Mouse (Mus musculus) heart, embryonic 13.5 days (tissue): Measurements from ENCODE around the gene Pcp4l1. TPM values are rescaled to one million over a fixed set of nuclear protein-coding genes. Genes with fewer than 3 reads are reported as not detected.

Experiments
- ATAC-seq: fragments of 200-750 bp; cut with Nextera tagmentation; 2 replicates; pipeline ENCODE4 v1.8.0; 2017; ENCODE audit warnings: moderate TSS enrichment; ENCODE audit not compliant: insufficient number of reproducible peaks, low FRiP score, low TSS enrichment; ENCODE audit errors: extremely low read depth
- H3K27ac ChIP-seq: fragments of 300-500 bp; sonication (generic); replicated peaks from 2 replicates; pipeline ENCODE4 v1.5.1; 2015; ENCODE audit warnings: moderate library complexity, mild to moderate bottlenecking, inconsistent platforms
- H3K27me3 ChIP-seq: fragments of 300-500 bp; sonication (generic); replicated peaks from 2 replicates; pipeline ENCODE4 v1.6.1; 2015; ENCODE audit warnings: mild to moderate bottlenecking, inconsistent platforms
- H3K36me3 ChIP-seq: fragments of 300-500 bp; sonication (generic); 2 replicates; pipeline ENCODE4 v1.6.1; 2015; ENCODE audit warnings: mild to moderate bottlenecking, inconsistent platforms
- H3K4me1 ChIP-seq: fragments of 300-500 bp; sonication (generic); 2 replicates; pipeline ENCODE4 v1.6.1; 2015; ENCODE audit warnings: inconsistent platforms
- H3K4me2 ChIP-seq: fragments of 300-500 bp; sonication (generic); 2 replicates; pipeline ENCODE4 v1.6.1; 2015; ENCODE audit warnings: inconsistent platforms, mild to moderate bottlenecking, moderate library complexity
- H3K4me3 ChIP-seq: fragments of 300-500 bp; sonication (generic); 2 replicates; pipeline ENCODE4 v1.5.1; 2015; ENCODE audit warnings: moderate library complexity, mild to moderate bottlenecking, inconsistent platforms
- H3K9ac ChIP-seq: fragments of 300-500 bp; sonication (generic); 2 replicates; pipeline ENCODE4 v1.6.1; 2015; ENCODE audit warnings: inconsistent platforms, mild to moderate bottlenecking, moderate library complexity
- H3K9me3 ChIP-seq: fragments of 300-500 bp; sonication (generic); 2 replicates; pipeline ENCODE4 v1.6.1; 2016; ENCODE audit warnings: inconsistent platforms
- WGBS: fragments of 180-500 bp; shearing (Covaris S2); methylation state at CpG from one replicate; pipeline ENCODE4 v1.1.7; 2015; ENCODE audit warnings: mixed read lengths; 5-methylcytosine and 5-hydroxymethylcytosine counted together
- polyA plus RNA-seq: library from polyadenylated mRNA; unstranded; fragments of >200 nt; fragmentation: Nextera tagmentation; extraction: Ambion mirVana; gene quantifications from 2 replicates; pipeline ENCODE4 v1.2.1, GENCODE M21; 2015

Gene Pcp4l1
- polyA plus RNA-seq, 1 experiment from 2014 or later = 38.3 TPM

DNA sequence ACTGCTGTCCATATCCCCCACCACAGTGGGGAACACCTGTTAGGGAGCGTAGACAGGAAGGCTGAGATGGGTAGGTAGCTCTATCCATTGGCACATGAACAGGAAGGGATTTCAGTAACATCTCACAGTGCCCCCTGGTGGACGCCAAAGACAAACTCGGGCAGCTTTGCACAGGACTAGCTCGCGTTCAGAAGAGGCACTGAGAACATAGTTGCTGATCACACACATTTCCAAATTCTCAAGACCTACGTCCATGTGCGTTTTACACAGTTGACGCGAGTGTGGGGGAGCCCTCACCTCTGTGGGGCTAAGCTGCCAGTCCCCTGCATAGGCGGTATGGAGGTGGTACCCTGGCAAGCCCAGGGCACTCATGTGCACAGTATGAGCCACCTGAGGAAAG lies 24.8 kb upstream of the Pcp4l1 start:
- Histone ChIP-seq H3K9ac (peak overlapping the region; percentile 89), H3K4me3 (peak overlapping the region; percentile 76), H3K4me2 (peak overlapping the region; percentile 94), H3K27ac (no peak overlapping the region), H3K4me1 (peaks cover 27% of the 10 kb centered on the region), H3K9me3 (no peaks in the 10 kb centered on the region), H3K36me3 (peaks cover 34% of the 10 kb centered on the region), H3K27me3 (no peaks in the 10 kb centered on the region)
- 8% methylated on average over 10 of the region's 10 CpGs for WGBS
- ATAC-seq = no peak

- 67% methylated on average over 18 of the region's 18 CpGs for WGBS
- peaks cover 12% of the 10 kb centered on the region for H3K4me1 ChIP-seq
- 0 out of 2 replicates have a peak, but pooled peaks cover 4% of the 10 kb centered on the region for H3K27me3 ChIP-seq
- H3K9ac ChIP-seq = no peak overlapping the region
- H3K36me3 ChIP-seq = peaks cover 34% of the 10 kb centered on the region
- no peak for ATAC-seq
- H3K9me3 ChIP-seq = no peaks in the 10 kb centered on the region
- H3K4me3 ChIP-seq = no peak overlapping the region
- no peak overlapping the region for H3K27ac ChIP-seq
- H3K4me2 ChIP-seq = no peak overlapping the region
These were observed 20.3 kb upstream of the Pcp4l1 start for GRCm38 (mm10) chr1:171216241-171216955.

DNA sequence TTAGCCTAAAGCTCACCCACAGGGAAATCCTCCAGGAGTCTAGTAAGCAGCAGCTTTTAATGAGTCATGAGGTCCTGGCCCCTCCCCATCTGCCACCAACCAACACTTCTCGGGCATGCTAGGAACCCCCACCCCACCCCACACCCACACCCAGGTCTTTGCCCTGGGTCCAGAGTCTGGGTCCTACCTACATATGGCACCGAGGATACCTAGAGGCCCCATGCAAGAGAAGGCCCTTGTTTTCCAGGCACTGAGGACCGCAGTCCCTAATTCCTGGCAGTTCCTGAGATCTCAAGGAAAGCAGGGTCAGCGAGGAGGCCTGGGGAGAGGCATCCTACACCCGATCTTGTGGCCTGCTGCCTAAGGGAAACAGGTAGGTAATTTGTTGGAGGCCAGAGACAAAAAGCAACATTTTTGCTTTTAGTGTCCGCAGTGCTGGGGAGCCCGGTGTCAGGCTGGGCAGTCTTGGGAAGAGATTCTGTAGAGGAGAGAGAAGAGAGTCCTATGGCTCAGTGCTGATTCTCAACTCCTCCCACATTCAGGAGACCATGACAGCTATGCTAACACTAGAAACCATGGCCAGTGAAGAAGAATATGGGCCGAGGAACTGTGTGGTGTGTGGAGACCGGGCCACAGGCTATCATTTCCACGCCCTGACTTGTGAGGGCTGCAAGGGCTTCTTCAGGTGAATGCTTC lies 17.9 kb upstream of the Pcp4l1 start, which contains the start of gene Nr1i3:
TSS of gene Nr1i3 (plus strand) at position 170 of the 696 bp plus-strand sequence.
- H3K27me3 ChIP-seq = 0 out of 2 replicates have a peak, but pooled peaks cover 4% of the 10 kb centered on the region
- H3K36me3 ChIP-seq = peaks cover 16% of the 10 kb centered on the region
- no peaks in the 10 kb centered on the region for H3K9me3 ChIP-seq
- ATAC-seq = no peak
- H3K4me1 ChIP-seq = peaks cover 12% of the 10 kb centered on the region; the same call in 1 of the 2 replicates
- no peak within 1 kb of the TSS for H3K4me3 ChIP-seq
- H3K9ac ChIP-seq = no peak within 1 kb of the TSS
- 61% methylated on average over 10 of the region's 10 CpGs for WGBS
- H3K4me2 ChIP-seq = no peak within 1 kb of the TSS
- no peak within 1 kb of the TSS for H3K27ac ChIP-seq

- Histone ChIP-seq H3K27me3 (0 out of 2 replicates have a peak, but pooled peaks cover 4% of the 10 kb centered on the region), H3K27ac (no peak overlapping the region), H3K4me1 (peaks cover 12% of the 10 kb centered on the region; the same call in 1 of the 2 replicates), H3K4me3 (no peak overlapping the region), H3K4me2 (no peak overlapping the region), H3K9me3 (no peaks in the 10 kb centered on the region), H3K36me3 (peaks cover 5% of the 10 kb centered on the region; the same call in 1 of the 2 replicates), H3K9ac (no peak overlapping the region)
- no peak for ATAC-seq
- 50% methylated on average over 3 of the region's 3 CpGs for WGBS
These were observed 16.8 kb upstream of the Pcp4l1 start for GRCm38 (mm10) chr1:171212854-171213253.

- H3K36me3 ChIP-seq = no peaks in the 10 kb centered on the region
- H3K4me2 ChIP-seq = peak overlapping the region; percentile 7; the same call in 1 of the 2 replicates
- H3K27me3 ChIP-seq = peaks cover 4% of the 10 kb centered on the region; the same call in 1 of the 2 replicates
- no peaks in the 10 kb centered on the region for H3K9me3 ChIP-seq
- H3K4me3 ChIP-seq = no peak overlapping the region
- no peak for ATAC-seq
- peaks cover 8% of the 10 kb centered on the region; the same call in 1 of the 2 replicates for H3K4me1 ChIP-seq
- 9% methylated on average over 4 of the region's 4 CpGs for WGBS
- H3K9ac ChIP-seq = no peak overlapping the region
- H3K27ac ChIP-seq = no peak overlapping the region
These were observed 13.3 kb upstream of the Pcp4l1 start for GRCm38 (mm10) chr1:171209409-171209808.

DNA sequence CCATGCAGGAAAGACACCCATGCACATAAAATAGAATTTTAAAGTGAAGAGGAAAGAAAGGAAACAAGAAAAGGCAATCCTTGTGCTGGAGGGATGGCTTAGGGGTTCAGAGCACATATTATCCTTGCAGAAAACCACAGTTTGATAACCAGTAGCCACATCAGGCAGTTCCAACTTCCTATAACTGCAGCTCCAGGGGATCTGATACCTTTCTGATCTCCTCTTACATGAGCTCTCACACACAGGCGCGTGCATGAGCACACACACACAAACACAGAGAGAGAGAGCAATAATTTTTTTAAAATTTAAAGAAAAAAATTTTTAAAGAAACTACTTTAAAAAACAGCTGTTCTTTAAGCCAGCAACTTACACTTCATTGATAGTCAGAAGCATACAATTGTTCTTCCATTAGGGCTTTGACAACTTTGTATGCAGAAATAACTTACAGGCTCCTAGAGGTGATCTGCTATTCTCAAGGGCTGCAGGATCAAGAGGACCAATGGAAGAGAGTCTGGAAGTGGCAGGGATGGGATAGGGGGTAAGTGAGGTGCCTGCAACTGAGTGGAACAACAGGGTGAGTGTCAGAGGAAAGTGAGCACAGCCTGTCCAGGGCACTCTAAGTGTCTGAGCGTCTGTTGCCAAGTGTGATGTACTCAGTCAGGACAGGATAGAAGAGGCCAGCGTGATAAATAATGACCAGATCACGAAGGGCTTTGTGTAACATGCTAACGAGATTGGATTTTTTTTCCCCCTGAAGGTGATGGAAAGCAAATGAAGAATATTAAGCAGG lies 9.8 kb upstream of the Pcp4l1 start:
- Histone ChIP-seq H3K4me1 (peaks cover 8% of the 10 kb centered on the region; the same call in 1 of the 2 replicates), H3K9ac (no peak overlapping the region), H3K4me2 (no peak overlapping the region), H3K36me3 (no peaks in the 10 kb centered on the region), H3K27ac (no peak overlapping the region), H3K27me3 (no peaks in the 10 kb centered on the region; the same call in 1 of the 2 replicates), H3K9me3 (no peaks in the 10 kb centered on the region), H3K4me3 (no peak overlapping the region)
- no peak for ATAC-seq
- WGBS = 59% methylated on average over 6 of the region's 6 CpGs

GRCm38 (mm10) chr1:171204249-171204644 lies 8.2 kb upstream of the Pcp4l1 start:
- no peak overlapping the region for H3K4me3 ChIP-seq
- no peaks in the 10 kb centered on the region; the same call in 1 of the 2 replicates for H3K27me3 ChIP-seq
- peaks cover under 1% of the 10 kb centered on the region; the same call in 1 of the 2 replicates for H3K4me1 ChIP-seq
- no peak for ATAC-seq
- 53% methylated on average over 7 of the region's 7 CpGs for WGBS
- no peak overlapping the region for H3K27ac ChIP-seq
- H3K4me2 ChIP-seq = no peak overlapping the region
- H3K36me3 ChIP-seq = no peaks in the 10 kb centered on the region
- no peak overlapping the region for H3K9ac ChIP-seq
- no peaks in the 10 kb centered on the region for H3K9me3 ChIP-seq

DNA sequence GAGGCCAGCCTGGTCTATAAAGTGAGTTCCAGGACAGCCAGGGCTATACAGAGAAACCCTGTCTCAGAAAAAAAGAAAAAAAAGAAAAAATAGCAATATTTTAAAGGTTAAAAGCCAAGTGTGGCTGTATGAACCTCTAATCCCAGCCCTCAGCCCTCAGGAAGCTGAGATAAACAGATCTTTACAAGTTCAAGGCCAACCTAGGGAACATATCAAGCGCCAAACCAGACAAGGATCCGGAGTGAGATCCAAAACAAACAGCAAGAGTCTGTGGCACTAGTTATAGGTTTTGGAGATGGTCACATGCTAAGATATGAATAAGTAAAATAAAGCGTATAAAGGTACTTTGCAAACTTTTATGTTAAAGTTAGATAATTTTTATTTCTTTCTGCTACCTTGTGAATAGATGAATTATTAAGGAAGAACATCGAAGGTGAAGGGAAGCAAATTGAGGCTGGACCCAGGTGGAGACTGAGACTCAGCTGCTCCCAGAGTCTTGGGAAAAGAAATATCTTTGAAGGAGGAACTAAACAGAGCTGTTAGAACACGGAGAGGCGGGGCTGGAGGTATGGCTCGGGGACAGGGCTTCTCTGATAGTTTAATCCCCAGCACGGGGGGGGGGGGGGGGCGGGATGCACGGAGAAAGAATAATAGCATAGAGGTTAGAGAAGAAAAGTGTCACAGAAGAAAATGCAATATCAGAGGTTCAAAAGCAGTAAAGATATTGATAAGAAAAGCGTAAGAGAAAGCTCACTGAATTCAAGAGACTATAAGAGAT lies 7.6 kb upstream of the Pcp4l1 start:
- Histone ChIP-seq H3K27ac (no peak overlapping the region), H3K4me1 (no peaks in the 10 kb centered on the region), H3K4me3 (no peak overlapping the region), H3K27me3 (no peaks in the 10 kb centered on the region; the same call in 1 of the 2 replicates), H3K9ac (no peak overlapping the region), H3K9me3 (no peaks in the 10 kb centered on the region), H3K36me3 (no peaks in the 10 kb centered on the region), H3K4me2 (no peak overlapping the region)
- WGBS = 54% methylated on average over 11 of the region's 11 CpGs
- no peak for ATAC-seq

DNA sequence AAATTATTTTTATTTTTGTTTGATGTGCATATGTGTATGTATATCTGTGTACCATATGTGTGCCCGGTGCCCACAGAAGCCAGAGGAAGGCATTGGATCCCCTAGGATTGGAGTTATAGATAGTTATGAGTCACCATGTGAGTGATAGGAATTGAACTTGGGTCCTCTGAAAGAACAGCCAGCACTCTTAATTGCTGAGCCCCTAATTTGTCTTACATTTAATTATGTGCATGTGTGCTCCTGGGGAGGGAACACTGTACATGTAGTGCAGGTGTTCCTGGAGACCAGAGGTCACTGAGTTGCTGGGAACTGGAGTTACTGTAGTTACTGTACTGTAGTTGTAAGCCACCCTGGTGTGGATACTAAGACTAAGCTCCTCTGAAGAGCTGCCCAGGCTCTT lies 4.7 kb upstream of the Pcp4l1 start:
- no peaks in the 10 kb centered on the region for H3K9me3 ChIP-seq
- no peak overlapping the region for H3K27ac ChIP-seq
- peaks cover 6% of the 10 kb centered on the region for H3K4me1 ChIP-seq
- H3K4me2 ChIP-seq = no peak overlapping the region
- H3K9ac ChIP-seq = no peak overlapping the region
- 98% methylated on average over 1 of the region's 1 CpGs for WGBS
- H3K27me3 ChIP-seq = peaks cover 18% of the 10 kb centered on the region
- ATAC-seq = no peak
- H3K4me3 ChIP-seq = no peak overlapping the region
- H3K36me3 ChIP-seq = no peaks in the 10 kb centered on the region

- Histone ChIP-seq H3K9ac (no peak overlapping the region), H3K27me3 (peaks cover 31% of the 10 kb centered on the region), H3K4me3 (no peak overlapping the region), H3K4me1 (peaks cover 19% of the 10 kb centered on the region), H3K4me2 (no peak overlapping the region), H3K36me3 (no peaks in the 10 kb centered on the region), H3K9me3 (no peaks in the 10 kb centered on the region), H3K27ac (no peak overlapping the region)
- no peak for ATAC-seq
- WGBS = 33% methylated on average over 1 of the region's 1 CpGs
These were observed 3.5 kb upstream of the Pcp4l1 start for GRCm38 (mm10) chr1:171199532-171199931.
